Mouse (Mus musculus) stomach, embryonic 16.5 days (tissue): Measurements from ENCODE around the gene Rnf123. TPM values are rescaled to one million over a fixed set of nuclear protein-coding genes. Genes with fewer than 3 reads are reported as not detected.
A peak's percentile ranks its signal among the peaks of the same experiment; 100 is the strongest.

Source experiments
- ATAC-seq: fragments of 200-750 bp; cut with Nextera tagmentation; 2 replicates; pipeline ENCODE4 v1.8.0; 2017; ENCODE audit warnings: moderate number of reproducible peaks, moderate TSS enrichment; ENCODE audit not compliant: insufficient read depth, low FRiP score
- H3K27ac ChIP-seq: fragments of 300-500 bp; sonication (generic); 2 replicates; pipeline ENCODE4 v1.5.1; 2014; ENCODE audit warnings: low read length
- H3K27me3 ChIP-seq: fragments of 300-500 bp; sonication (generic); 2 replicates; pipeline ENCODE4 v1.6.1; 2014; ENCODE audit warnings: low read length, control low read depth, mixed read lengths; ENCODE audit not compliant: control insufficient read depth, insufficient read depth
- H3K36me3 ChIP-seq: fragments of 300-500 bp; sonication (generic); 2 replicates; pipeline ENCODE4 v1.6.1; 2014; ENCODE audit warnings: low read length; ENCODE audit not compliant: control insufficient read depth, insufficient read depth
- H3K4me1 ChIP-seq: fragments of 300-500 bp; sonication (generic); 2 replicates; pipeline ENCODE4 v1.6.1; 2014; ENCODE audit warnings: low read length, control low read depth, mixed read lengths; ENCODE audit not compliant: control insufficient read depth, insufficient read depth
- H3K4me2 ChIP-seq: fragments of 300-500 bp; sonication (generic); 2 replicates; pipeline ENCODE4 v1.6.1; 2014; ENCODE audit warnings: low read depth, low read length, mixed read lengths
- H3K4me3 ChIP-seq: fragments of 300-500 bp; sonication (generic); replicated peaks from 2 replicates; pipeline ENCODE4 v1.5.1; 2014; ENCODE audit warnings: mild to moderate bottlenecking, low read length
- H3K9ac ChIP-seq: fragments of 300-500 bp; sonication (generic); 2 replicates; pipeline ENCODE4 v1.6.1; 2014; ENCODE audit warnings: low read length
- H3K9me3 ChIP-seq: fragments of 300-500 bp; sonication (generic); replicated peaks from 2 replicates; pipeline ENCODE4 v1.6.1; 2016; ENCODE audit warnings: low read length, control low read depth; ENCODE audit not compliant: control insufficient read depth
- WGBS: fragments of 180-500 bp; shearing (Covaris S2); extraction: QIAGEN DNeasy Blood & Tissue Kit; methylation state at CpG from one replicate; pipeline ENCODE4 v1.1.7; 2014; 5-methylcytosine and 5-hydroxymethylcytosine counted together
- polyA plus RNA-seq: library from polyadenylated mRNA; unstranded; fragments of >200 nt; fragmentation: Nextera tagmentation; extraction: Ambion mirVana; gene quantifications from 2 replicates; pipeline ENCODE4 v1.2.1, GENCODE M21; 2015

Rnf123 gene
- polyA plus RNA-seq, 1 experiment from 2014 or later = 32.8 TPM

DNA sequence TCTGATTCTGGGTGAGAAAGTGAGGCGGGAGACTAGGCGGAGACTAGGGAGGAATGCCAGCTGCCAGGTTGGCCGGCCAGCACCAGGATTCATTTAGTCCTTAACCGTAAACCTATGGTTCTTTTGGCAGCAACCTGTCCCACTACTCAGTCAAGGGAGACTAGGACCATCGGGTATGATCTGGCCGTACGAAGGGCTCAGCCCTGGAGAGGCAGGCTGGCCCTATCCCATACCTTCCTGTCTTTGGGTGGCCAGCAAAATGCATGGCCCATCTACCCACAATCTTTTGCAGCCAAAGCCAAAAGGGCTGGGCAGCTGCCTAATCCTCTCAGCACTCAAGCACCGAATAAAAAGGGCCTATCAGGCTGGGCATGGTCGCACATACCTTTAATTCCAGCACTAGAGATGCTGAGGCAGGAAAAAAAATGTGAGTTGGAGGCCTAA, 10.6 kb downstream of the Rnf123 start:
- no peak for ATAC-seq
- H3K9ac ChIP-seq = 0 out of 2 replicates have a peak overlapping the region, but pooled peaks have one; percentile 9
- peak overlapping the region; percentile 64 for H3K27ac ChIP-seq
- no peak overlapping the region for H3K4me3 ChIP-seq
- H3K36me3 ChIP-seq = peaks cover 13% of the 10 kb centered on the region
- no peaks in the 10 kb centered on the region for H3K27me3 ChIP-seq
- H3K4me2 ChIP-seq = no peak overlapping the region
- H3K4me1 ChIP-seq = 0 out of 2 replicates have a peak, but pooled peaks cover 4% of the 10 kb centered on the region
- no peaks in the 10 kb centered on the region for H3K9me3 ChIP-seq
- WGBS = 51% methylated on average over 9 of the region's 9 CpGs

- Histone ChIP-seq H3K4me1 (0 out of 2 replicates have a peak, but pooled peaks cover 4% of the 10 kb centered on the region), H3K27ac (peak overlapping the region; percentile 64; the same call in 1 of the 2 replicates), H3K36me3 (peaks cover 13% of the 10 kb centered on the region), H3K4me3 (no peak overlapping the region), H3K4me2 (no peak overlapping the region), H3K9me3 (no peaks in the 10 kb centered on the region), H3K9ac (0 out of 2 replicates have a peak overlapping the region, but pooled peaks have one; percentile 9), H3K27me3 (no peaks in the 10 kb centered on the region)
- 71% methylated on average over 4 of the region's 4 CpGs for WGBS
- ATAC-seq = peak; percentile 31; the same call in 1 of the 2 replicates
Observed at GRCm38 (mm10) chr9:108071801-108072200, 11.3 kb downstream of the Rnf123 start.

DNA sequence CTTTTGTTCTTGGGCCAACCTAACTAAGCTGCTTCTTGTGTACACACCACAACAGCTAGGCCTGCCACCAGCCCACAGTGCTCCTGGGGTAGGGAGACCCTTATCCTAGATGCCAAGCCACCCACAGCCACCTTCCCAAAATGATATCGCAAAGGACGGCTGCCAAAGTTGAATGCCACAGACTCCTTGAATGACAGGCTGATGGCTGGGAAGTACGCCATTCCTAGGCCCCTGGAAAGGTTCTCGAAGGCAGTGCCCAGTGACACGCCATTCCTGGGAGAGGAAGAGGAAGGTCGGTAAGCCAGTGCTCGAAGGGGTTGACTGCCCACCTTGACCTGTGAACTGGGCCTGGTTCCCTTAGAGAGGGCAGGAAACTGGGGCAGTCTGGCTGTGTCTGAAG, 13.6 kb downstream of the Rnf123 start:
- Histone ChIP-seq H3K27ac (no peak overlapping the region), H3K4me1 (0 out of 2 replicates have a peak, but pooled peaks cover 4% of the 10 kb centered on the region), H3K27me3 (no peaks in the 10 kb centered on the region), H3K9me3 (no peaks in the 10 kb centered on the region), H3K4me2 (no peak overlapping the region), H3K36me3 (peaks cover 13% of the 10 kb centered on the region), H3K4me3 (no peak overlapping the region), H3K9ac (no peak overlapping the region)
- WGBS = 86% methylated on average over 7 of the region's 7 CpGs
- ATAC-seq = no peak

DNA sequence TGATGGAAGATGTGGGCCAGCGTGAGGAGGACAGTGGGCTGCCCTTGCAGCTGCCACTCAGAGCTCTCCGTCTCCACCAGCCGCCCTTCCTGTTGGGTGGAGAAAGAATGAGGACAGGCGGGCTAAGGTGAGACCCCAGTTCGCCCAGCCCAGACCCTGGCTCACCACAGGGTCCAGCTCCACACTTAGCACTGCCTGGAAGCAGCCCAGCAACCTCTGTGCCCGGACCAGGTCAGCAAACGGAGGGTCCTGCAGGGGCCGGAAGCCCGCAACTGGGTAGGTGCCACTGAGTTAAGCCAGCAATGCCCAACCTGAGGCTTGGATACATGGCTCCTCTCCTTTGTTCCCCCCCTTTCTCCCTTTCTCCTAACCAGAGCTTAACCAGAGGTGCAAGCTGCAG, 14.1 kb downstream of the Rnf123 start:
- peaks cover 13% of the 10 kb centered on the region for H3K36me3 ChIP-seq
- no peak overlapping the region for H3K27ac ChIP-seq
- no peak overlapping the region for H3K9ac ChIP-seq
- H3K27me3 ChIP-seq = no peaks in the 10 kb centered on the region
- H3K4me2 ChIP-seq = no peak overlapping the region
- 90% methylated on average over 9 of the region's 9 CpGs for WGBS
- 0 out of 2 replicates have a peak, but pooled peaks cover 4% of the 10 kb centered on the region for H3K4me1 ChIP-seq
- no peak overlapping the region for H3K4me3 ChIP-seq
- H3K9me3 ChIP-seq = no peaks in the 10 kb centered on the region
- ATAC-seq = no peak

GRCm38 (mm10) chr9:108067900-108068299, 15.2 kb downstream of the Rnf123 start:
- 22% methylated on average over 8 of the region's 8 CpGs for WGBS
- peak; percentile 32; the same call in 1 of the 2 replicates for ATAC-seq
- Histone ChIP-seq H3K36me3 (peaks cover 13% of the 10 kb centered on the region), H3K9me3 (no peaks in the 10 kb centered on the region), H3K4me3 (no peak overlapping the region), H3K4me2 (no peak overlapping the region), H3K9ac (no peak overlapping the region), H3K27ac (no peak overlapping the region), H3K4me1 (no peaks in the 10 kb centered on the region), H3K27me3 (no peaks in the 10 kb centered on the region)

GRCm38 (mm10) chr9:108067199-108067598, 15.9 kb downstream of the Rnf123 start:
- Histone ChIP-seq H3K27me3 (no peaks in the 10 kb centered on the region), H3K4me1 (no peaks in the 10 kb centered on the region), H3K9ac (no peak overlapping the region), H3K4me3 (no peak overlapping the region), H3K27ac (no peak overlapping the region), H3K36me3 (peaks cover 13% of the 10 kb centered on the region), H3K9me3 (no peaks in the 10 kb centered on the region), H3K4me2 (no peak overlapping the region)
- ATAC-seq = no peak
- WGBS = 78% methylated on average over 7 of the region's 7 CpGs

DNA sequence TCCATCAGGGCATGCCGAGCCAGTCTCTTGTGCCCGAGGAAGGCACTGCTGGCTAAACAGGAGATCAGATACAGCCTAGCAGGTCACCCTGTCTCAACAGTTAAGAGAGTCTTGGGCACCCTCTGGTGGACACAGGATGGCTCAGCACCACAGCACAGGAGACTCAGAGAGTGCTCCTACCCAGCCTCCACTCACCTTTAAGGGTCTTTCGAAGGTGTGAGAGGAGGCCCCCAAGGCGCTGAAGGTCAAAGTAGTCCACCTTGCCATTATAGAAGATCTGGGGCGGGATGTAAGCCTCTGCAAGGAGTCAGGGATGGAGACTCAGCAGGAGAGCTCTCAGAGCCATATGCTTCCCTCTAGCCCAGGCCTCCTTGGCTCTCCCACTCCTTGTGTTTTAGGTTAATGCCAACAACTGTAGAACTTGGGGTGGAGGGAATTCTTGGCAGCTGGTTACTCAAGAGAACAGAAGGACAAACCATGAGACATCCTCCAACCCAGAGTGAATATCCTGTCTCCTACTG, 17.6 kb downstream of the Rnf123 start:
- no peaks in the 10 kb centered on the region for H3K27me3 ChIP-seq
- H3K27ac ChIP-seq = no peak overlapping the region
- peak; percentile 45; the same call in 1 of the 2 replicates for ATAC-seq
- 33% methylated on average over 5 of the region's 5 CpGs for WGBS
- no peak overlapping the region for H3K9ac ChIP-seq
- H3K36me3 ChIP-seq = peaks cover 4% of the 10 kb centered on the region
- H3K4me3 ChIP-seq = no peak overlapping the region
- no peaks in the 10 kb centered on the region for H3K4me1 ChIP-seq
- H3K9me3 ChIP-seq = no peaks in the 10 kb centered on the region
- H3K4me2 ChIP-seq = no peak overlapping the region

- no peak overlapping the region for H3K27ac ChIP-seq
- H3K9me3 ChIP-seq = no peaks in the 10 kb centered on the region
- 0 out of 2 replicates have a peak overlapping the region, but pooled peaks have one; percentile 29 for H3K9ac ChIP-seq
- H3K4me2 ChIP-seq = no peak overlapping the region
- 78% methylated on average over 12 of the region's 12 CpGs for WGBS
- peaks cover 9% of the 10 kb centered on the region for H3K36me3 ChIP-seq
- no peak overlapping the region for H3K4me3 ChIP-seq
- no peaks in the 10 kb centered on the region for H3K4me1 ChIP-seq
- ATAC-seq = no peak
- no peaks in the 10 kb centered on the region for H3K27me3 ChIP-seq
Observed at GRCm38 (mm10) chr9:108063361-108063760, 19.8 kb downstream of the Rnf123 start.

DNA sequence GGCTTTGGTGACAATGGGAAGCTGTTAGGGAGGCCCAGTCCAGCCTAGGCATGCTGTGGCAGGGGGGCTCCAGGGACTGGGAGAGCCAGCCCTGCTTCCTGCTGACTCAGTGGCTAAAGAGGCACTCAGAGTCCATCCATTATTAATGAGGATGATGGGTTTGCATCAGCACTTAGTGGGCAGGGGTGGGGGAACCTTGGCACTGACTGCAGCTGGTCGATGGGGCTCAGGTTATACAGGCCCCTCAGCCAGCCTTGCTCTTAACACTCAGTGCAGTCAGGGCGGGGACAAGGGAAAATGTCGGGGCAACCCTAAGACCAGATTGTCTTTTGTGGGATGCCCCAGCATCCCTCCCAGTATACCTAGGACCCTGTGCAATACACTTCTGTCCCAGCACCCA, 21.0 kb downstream of the Rnf123 start:
- H3K4me3 ChIP-seq = no peak overlapping the region
- WGBS = 90% methylated on average over 3 of the region's 3 CpGs
- ATAC-seq = no peak

More for the DNA sequence above, 21.0 kb downstream of the Rnf123 start:
- Histone ChIP-seq H3K4me2 (no peak overlapping the region), H3K27ac (no peak overlapping the region), H3K36me3 (peaks cover 9% of the 10 kb centered on the region), H3K4me1 (no peaks in the 10 kb centered on the region), H3K9me3 (no peaks in the 10 kb centered on the region), H3K27me3 (no peaks in the 10 kb centered on the region), H3K9ac (no peak overlapping the region)
